Mouse (Mus musculus) liver, embryonic 14 days (tissue): ENCODE measurements around the gene Ifng. TPM values are rescaled to one million over a fixed set of nuclear protein-coding genes. Genes with fewer than 3 reads are reported as not detected.

Experiments used
- polyA plus RNA-seq: library from polyadenylated mRNA; depleted of rRNA; stranded (reverse); fragments of >200 nt; gene quantifications from 2 replicates; pipeline ENCODE4 v1.2.3, GENCODE M21; 2012; rRNA removed

Gene Ifng
- polyA plus RNA-seq: 0.02 TPM in 1 of 2 replicates, not detected in the other

GRCm38 (mm10) chr10:118440742-118441240 is at the start of gene Ifng:
Ifng (plus strand) TSS chr10:118441046.

Other genes starting within 250 kb of the Ifng start
- not detected in 2 replicates for gene Il22, start 236.1 kb upstream of the Ifng start, polyA plus RNA-seq
- 0.01 TPM in 1 of 2 replicates, not detected in the other for gene Gm32717, start 200.3 kb upstream of the Ifng start, polyA plus RNA-seq
- 0.01 TPM in 1 of 2 replicates, not detected in the other for gene Gm32802, start 182.4 kb upstream of the Ifng start, polyA plus RNA-seq
- gene Iltifb, start 146.0 kb upstream of the Ifng start, polyA plus RNA-seq: not detected in 2 replicates
- not detected in 2 replicates for gene Gm9040, start 114.1 kb upstream of the Ifng start, polyA plus RNA-seq
- gene Gm9044, start 108.6 kb upstream of the Ifng start, polyA plus RNA-seq: not detected in 2 replicates
- gene Gm9045, start 103.2 kb upstream of the Ifng start, polyA plus RNA-seq: 0.02 TPM in 1 of 2 replicates, not detected in the other
- gene Gm9046, start 97.8 kb upstream of the Ifng start, polyA plus RNA-seq: not detected in 2 replicates
- not detected in 2 replicates for gene Gm9048, start 92.4 kb upstream of the Ifng start, polyA plus RNA-seq
- 0.02 TPM in 1 of 2 replicates, not detected in the other for gene Gm9049, start 86.9 kb upstream of the Ifng start, polyA plus RNA-seq